Mouse (Mus musculus): Measurements from ENCODE around the gene Arhgap25.

The Arhgap25 gene

GRCm38 (mm10) chr6:87522236-87522635, 10.8 kb downstream of the Arhgap25 start:
- TF ChIP-seq GATA4 (IDR thresholded peaks at IDR 0.05; ENCODE audit: insufficient replicate concordance, low read length) = no peak

GRCm38 (mm10) chr6:87520572-87520971, 12.5 kb downstream of the Arhgap25 start:
- no peak for TF ChIP-seq GATA4 (IDR thresholded peaks at IDR 0.05; ENCODE audit: insufficient replicate concordance, low read length)

GRCm38 (mm10) chr6:87519809-87520208, 13.2 kb downstream of the Arhgap25 start:
- TF ChIP-seq GATA4 (IDR thresholded peaks at IDR 0.05; ENCODE audit: insufficient replicate concordance, low read length) = no peak

- no peak for TF ChIP-seq GATA4 (IDR thresholded peaks at IDR 0.05; ENCODE audit: insufficient replicate concordance, low read length)
These were observed 14.4 kb downstream of the Arhgap25 start for GRCm38 (mm10) chr6:87518622-87519021.

- TF ChIP-seq GATA4 (IDR thresholded peaks at IDR 0.05; ENCODE audit: insufficient replicate concordance, low read length) = no peak
These were observed 15.2 kb downstream of the Arhgap25 start for GRCm38 (mm10) chr6:87517753-87518409.

- no peak for TF ChIP-seq GATA4 (IDR thresholded peaks at IDR 0.05; ENCODE audit: insufficient replicate concordance, low read length)
These were observed 18.7 kb downstream of the Arhgap25 start for GRCm38 (mm10) chr6:87514321-87514720.

GRCm38 (mm10) chr6:87513046-87513767, 19.9 kb downstream of the Arhgap25 start:
- TF ChIP-seq GATA4 (IDR thresholded peaks at IDR 0.05; ENCODE audit: insufficient replicate concordance, low read length) = no peak

GRCm38 (mm10) chr6:87510999-87511398, 22.1 kb downstream of the Arhgap25 start:
- no peak for TF ChIP-seq GATA4 (IDR thresholded peaks at IDR 0.05; ENCODE audit: insufficient replicate concordance, low read length)

- no peak for TF ChIP-seq GATA4 (IDR thresholded peaks at IDR 0.05; ENCODE audit: insufficient replicate concordance, low read length)
These were observed 23.3 kb downstream of the Arhgap25 start for GRCm38 (mm10) chr6:87509806-87510205.

GRCm38 (mm10) chr6:87504875-87505274, 28.2 kb downstream of the Arhgap25 start:
- TF ChIP-seq GATA4 (IDR thresholded peaks at IDR 0.05; ENCODE audit: insufficient replicate concordance, low read length) = no peak

- no peak for TF ChIP-seq GATA4 (IDR thresholded peaks at IDR 0.05; ENCODE audit: insufficient replicate concordance, low read length)
These were observed 29.1 kb downstream of the Arhgap25 start for GRCm38 (mm10) chr6:87503976-87504375.

- TF ChIP-seq GATA4 (IDR thresholded peaks at IDR 0.05; ENCODE audit: insufficient replicate concordance, low read length) = no peak
These were observed 29.5 kb downstream of the Arhgap25 start for GRCm38 (mm10) chr6:87503536-87503935.

- TF ChIP-seq GATA4 (IDR thresholded peaks at IDR 0.05; ENCODE audit: insufficient replicate concordance, low read length) = no peak
These were observed 30.2 kb downstream of the Arhgap25 start for GRCm38 (mm10) chr6:87502831-87503286.

- no peak for TF ChIP-seq GATA4 (IDR thresholded peaks at IDR 0.05; ENCODE audit: insufficient replicate concordance, low read length)
These were observed 30.6 kb downstream of the Arhgap25 start for GRCm38 (mm10) chr6:87502411-87502810.

GRCm38 (mm10) chr6:87500696-87501095, 32.4 kb downstream of the Arhgap25 start:
- no peak for TF ChIP-seq GATA4 (IDR thresholded peaks at IDR 0.05; ENCODE audit: insufficient replicate concordance, low read length)

GRCm38 (mm10) chr6:87499791-87500190, 33.3 kb downstream of the Arhgap25 start:
- no peak for TF ChIP-seq GATA4 (IDR thresholded peaks at IDR 0.05; ENCODE audit: insufficient replicate concordance, low read length)
